Mouse (Mus musculus) limb, embryonic 12.5 days (tissue): ENCODE data around the gene A1cf. TPM values are rescaled to one million over a fixed set of nuclear protein-coding genes. Genes with fewer than 3 reads are reported as not detected.

ENCODE experiments used
- ATAC-seq: fragments of 200-750 bp; cut with Nextera tagmentation; 2 replicates; pipeline ENCODE4 v1.8.0; 2017; ENCODE audit warnings: low read depth, moderate TSS enrichment; ENCODE audit not compliant: insufficient number of reproducible peaks, insufficient read depth, low FRiP score, low TSS enrichment
- H3K27ac ChIP-seq: fragments of 300-500 bp; sonication (generic); 2 replicates; pipeline ENCODE4 v1.5.1; 2016; ENCODE audit warnings: mild to moderate bottlenecking, moderate library complexity
- H3K27me3 ChIP-seq: fragments of 300-500 bp; sonication (generic); 2 replicates; pipeline ENCODE4 v1.6.1; 2016; ENCODE audit warnings: mild to moderate bottlenecking, moderate library complexity
- H3K36me3 ChIP-seq: fragments of 300-500 bp; sonication (generic); 2 replicates; pipeline ENCODE4 v1.6.1; 2016; ENCODE audit warnings: mild to moderate bottlenecking, moderate library complexity
- H3K4me1 ChIP-seq: fragments of 300-500 bp; sonication (generic); replicated peaks from 2 replicates; pipeline ENCODE4 v1.6.1; 2016
- H3K4me2 ChIP-seq: fragments of 300-500 bp; sonication (generic); 2 replicates; pipeline ENCODE4 v1.6.1; 2016; ENCODE audit warnings: mild to moderate bottlenecking, moderate library complexity
- H3K4me3 ChIP-seq: fragments of 300-500 bp; sonication (generic); replicated peaks from 2 replicates; pipeline ENCODE4 v1.5.1; 2016; ENCODE audit warnings: mild to moderate bottlenecking
- H3K9ac ChIP-seq: fragments of 300-500 bp; sonication (generic); replicated peaks from 2 replicates; pipeline ENCODE4 v1.6.1; 2016; ENCODE audit warnings: mild to moderate bottlenecking, moderate library complexity
- H3K9me3 ChIP-seq: fragments of 300-500 bp; sonication (generic); 2 replicates; pipeline ENCODE4 v1.6.1; 2016; ENCODE audit warnings: mild to moderate bottlenecking, moderate library complexity
- WGBS: fragments of 180-500 bp; shearing (Covaris S2); methylation state at CpG from one replicate; pipeline ENCODE4 v1.1.7; 2016; 5-methylcytosine and 5-hydroxymethylcytosine counted together
- polyA plus RNA-seq: library from polyadenylated mRNA; unstranded; fragments of >200 nt; fragmentation: Nextera tagmentation; extraction: Ambion mirVana; gene quantifications from 2 replicates; pipeline ENCODE4 v1.2.1, GENCODE M21; 2016

Gene A1cf
- polyA plus RNA-seq, 1 experiment from 2014 or later: not detected

DNA sequence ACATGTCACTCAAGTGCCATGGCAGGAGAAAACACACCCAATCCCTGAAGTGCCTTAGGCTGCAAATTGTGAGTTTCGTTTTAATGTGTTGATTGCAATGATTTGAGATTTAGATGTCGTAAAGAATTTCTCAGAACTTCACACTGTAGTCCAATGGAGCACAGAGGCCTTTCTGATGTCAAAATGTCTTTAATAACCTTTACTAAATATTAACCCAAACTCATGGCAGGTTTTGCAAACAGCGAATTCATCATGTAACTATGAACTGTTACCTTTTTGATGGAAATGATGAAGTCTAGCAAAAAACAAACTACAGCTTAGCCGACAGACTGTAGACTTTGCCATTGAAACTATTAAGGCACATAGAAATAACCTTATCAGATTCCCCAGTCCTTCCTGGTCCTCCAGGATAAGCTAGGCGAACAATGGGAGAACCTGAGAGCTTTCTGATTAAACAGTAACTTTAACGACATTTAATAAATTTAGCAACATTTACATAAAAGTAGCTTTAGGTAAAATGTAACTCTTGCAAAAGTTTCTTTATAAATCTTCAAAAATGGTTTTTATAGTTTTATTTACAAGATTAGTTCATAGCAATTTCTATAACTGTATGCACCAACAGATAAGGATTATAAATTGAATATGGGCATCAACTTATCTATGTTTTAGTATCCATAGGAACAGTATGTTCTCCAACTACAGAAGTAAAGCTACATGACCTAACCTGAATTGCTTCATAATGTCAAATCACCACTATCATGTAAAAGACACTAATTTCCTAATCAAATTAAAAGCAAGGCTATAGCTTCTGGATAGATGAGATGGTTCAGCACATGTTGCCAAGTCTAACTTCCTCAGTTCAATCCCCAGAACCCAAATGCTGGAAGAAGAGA, 22.7 kb downstream of the A1cf start:
- Histone ChIP-seq H3K9me3 (no peaks in the 10 kb centered on the region), H3K9ac (no peak overlapping the region), H3K4me3 (no peak overlapping the region), H3K4me2 (no peak overlapping the region), H3K27me3 (no peaks in the 10 kb centered on the region; the same call in 1 of the 2 replicates), H3K36me3 (no peaks in the 10 kb centered on the region), H3K27ac (no peak overlapping the region), H3K4me1 (no peaks in the 10 kb centered on the region)
- WGBS: 81% methylated on average over 6 of the region's 6 CpGs
- no peak for ATAC-seq

DNA sequence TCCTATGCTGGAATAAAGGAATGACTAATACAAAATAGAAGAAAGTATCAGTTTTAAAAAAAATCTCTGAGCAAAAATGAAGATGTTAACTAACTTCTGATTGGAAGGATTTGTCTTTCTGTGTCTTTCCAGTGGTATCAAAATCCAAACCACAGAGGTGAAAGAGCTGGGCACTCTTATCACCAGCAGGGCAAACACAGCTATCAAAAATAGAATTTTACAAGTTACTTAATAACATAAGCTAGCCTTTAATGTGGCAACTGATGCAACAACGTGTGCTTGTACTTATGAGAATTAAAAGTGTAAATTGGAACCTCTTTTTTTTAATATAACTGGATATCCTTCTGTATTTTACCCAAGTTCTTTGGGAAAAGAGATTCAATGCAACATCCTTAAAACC, 27.4 kb downstream of the A1cf start:
- Histone ChIP-seq H3K27ac (no peak overlapping the region), H3K4me1 (no peaks in the 10 kb centered on the region), H3K4me2 (no peak overlapping the region), H3K9ac (no peak overlapping the region), H3K27me3 (peaks cover 3% of the 10 kb centered on the region; the same call in 1 of the 2 replicates), H3K9me3 (no peaks in the 10 kb centered on the region), H3K36me3 (no peaks in the 10 kb centered on the region), H3K4me3 (no peak overlapping the region)
- WGBS: 82% methylated on average over 1 of the region's 1 CpGs
- ATAC-seq: no peak

DNA sequence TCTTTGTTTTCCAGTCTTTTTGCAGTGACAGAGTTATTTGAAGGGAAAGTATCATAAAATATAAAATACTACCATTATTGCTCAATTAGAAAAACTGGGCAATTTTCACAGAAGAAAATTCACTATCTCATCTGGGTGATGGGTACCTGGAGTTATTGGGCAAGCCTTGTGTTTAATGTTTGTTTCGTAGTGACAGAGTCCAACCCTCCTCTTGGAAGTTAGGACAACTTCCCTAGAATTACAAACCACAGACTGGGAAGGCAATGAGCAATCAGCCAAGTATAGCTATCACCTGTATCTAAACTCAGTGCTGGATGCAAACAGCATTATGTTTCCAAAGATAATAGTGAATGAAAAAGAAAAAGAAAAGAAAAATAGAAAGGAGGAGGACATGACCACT, 28.1 kb downstream of the A1cf start:
- H3K4me3 ChIP-seq: no peak overlapping the region
- H3K4me2 ChIP-seq: no peak overlapping the region
- 84% methylated on average over 1 of the region's 1 CpGs for WGBS
- no peak overlapping the region for H3K27ac ChIP-seq
- H3K27me3 ChIP-seq: peaks cover 3% of the 10 kb centered on the region; the same call in 1 of the 2 replicates
- no peaks in the 10 kb centered on the region for H3K9me3 ChIP-seq
- no peak overlapping the region for H3K9ac ChIP-seq
- H3K4me1 ChIP-seq: no peaks in the 10 kb centered on the region
- no peaks in the 10 kb centered on the region for H3K36me3 ChIP-seq
- no peak for ATAC-seq

DNA sequence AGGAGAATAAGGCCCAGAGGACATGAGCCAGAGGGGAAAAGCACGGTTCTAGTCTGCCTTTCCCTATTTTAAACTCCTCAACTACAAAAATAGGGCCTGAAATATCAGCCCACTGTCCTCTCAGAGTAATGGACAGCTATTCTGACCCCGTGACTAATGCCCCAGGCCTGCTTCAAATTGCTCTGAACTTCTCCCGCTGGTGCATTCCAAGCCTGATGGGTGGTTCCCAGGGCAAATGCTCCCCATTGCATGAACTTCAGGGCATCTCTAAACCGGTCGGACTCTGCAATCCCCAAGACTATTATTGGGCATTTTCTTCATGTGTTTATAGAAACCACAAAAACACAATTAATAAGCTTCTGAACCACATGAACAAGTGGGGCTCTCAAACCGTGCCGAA, 37.1 kb downstream of the A1cf start:
- H3K4me3 ChIP-seq: no peak overlapping the region
- no peak for ATAC-seq
- no peak overlapping the region for H3K27ac ChIP-seq
- no peak overlapping the region for H3K9ac ChIP-seq
- H3K9me3 ChIP-seq: no peaks in the 10 kb centered on the region
- no peaks in the 10 kb centered on the region for H3K36me3 ChIP-seq
- H3K4me1 ChIP-seq: no peaks in the 10 kb centered on the region
- no peaks in the 10 kb centered on the region for H3K27me3 ChIP-seq
- WGBS: 62% methylated on average over 7 of the region's 7 CpGs
- no peak overlapping the region for H3K4me2 ChIP-seq

DNA sequence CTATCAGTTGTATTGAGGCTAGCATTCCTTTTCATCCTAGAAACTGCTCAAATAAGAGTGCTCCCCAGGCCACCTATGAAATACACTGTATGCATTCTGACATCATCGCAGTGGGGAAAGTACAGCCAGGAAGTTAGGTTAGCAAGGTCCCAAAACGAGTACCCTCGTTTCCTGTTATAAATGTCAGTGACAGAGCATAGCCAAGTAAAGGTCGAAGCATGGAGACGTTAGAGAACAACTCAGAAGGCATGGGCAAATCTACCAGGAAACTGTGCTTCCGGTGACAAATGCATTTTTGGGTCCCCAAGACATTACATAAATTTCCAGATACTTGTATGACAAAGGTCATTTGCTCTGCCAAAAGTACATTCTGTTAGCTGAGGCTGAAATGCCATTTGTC, 41.9 kb downstream of the A1cf start:
- H3K36me3 ChIP-seq: no peaks in the 10 kb centered on the region
- no peak overlapping the region for H3K9ac ChIP-seq
- no peak overlapping the region for H3K27ac ChIP-seq
- ATAC-seq: no peak
- no peaks in the 10 kb centered on the region for H3K9me3 ChIP-seq
- H3K4me2 ChIP-seq: no peak overlapping the region
- no peaks in the 10 kb centered on the region for H3K4me1 ChIP-seq
- no peak overlapping the region for H3K4me3 ChIP-seq
- WGBS: 60% methylated on average over 6 of the region's 6 CpGs
- no peaks in the 10 kb centered on the region for H3K27me3 ChIP-seq

DNA sequence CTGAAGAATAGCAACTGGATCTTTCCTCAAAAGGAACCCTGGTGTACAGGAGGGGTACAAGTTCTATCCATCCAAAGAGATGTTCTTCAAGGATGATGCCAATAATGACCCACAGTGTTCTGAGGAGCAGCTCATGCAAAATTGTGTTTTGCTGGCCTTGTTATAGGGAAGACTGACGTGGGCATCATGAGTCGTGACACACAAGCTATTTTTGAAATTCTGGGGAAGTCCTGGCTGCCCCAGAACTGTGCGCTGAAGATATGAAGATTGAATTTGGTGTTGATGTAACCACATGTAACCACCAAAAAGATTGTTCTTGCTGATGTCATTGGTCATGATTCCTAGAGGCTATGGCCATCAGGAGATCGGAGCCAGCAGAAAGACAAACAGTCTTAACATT, 45.4 kb downstream of the A1cf start:
- H3K9me3 ChIP-seq: no peaks in the 10 kb centered on the region
- H3K4me3 ChIP-seq: no peak overlapping the region
- H3K9ac ChIP-seq: no peak overlapping the region
- WGBS: 94% methylated on average over 4 of the region's 4 CpGs
- no peaks in the 10 kb centered on the region for H3K4me1 ChIP-seq
- H3K36me3 ChIP-seq: no peaks in the 10 kb centered on the region
- no peaks in the 10 kb centered on the region for H3K27me3 ChIP-seq
- H3K27ac ChIP-seq: no peak overlapping the region
- ATAC-seq: no peak
- no peak overlapping the region for H3K4me2 ChIP-seq

DNA sequence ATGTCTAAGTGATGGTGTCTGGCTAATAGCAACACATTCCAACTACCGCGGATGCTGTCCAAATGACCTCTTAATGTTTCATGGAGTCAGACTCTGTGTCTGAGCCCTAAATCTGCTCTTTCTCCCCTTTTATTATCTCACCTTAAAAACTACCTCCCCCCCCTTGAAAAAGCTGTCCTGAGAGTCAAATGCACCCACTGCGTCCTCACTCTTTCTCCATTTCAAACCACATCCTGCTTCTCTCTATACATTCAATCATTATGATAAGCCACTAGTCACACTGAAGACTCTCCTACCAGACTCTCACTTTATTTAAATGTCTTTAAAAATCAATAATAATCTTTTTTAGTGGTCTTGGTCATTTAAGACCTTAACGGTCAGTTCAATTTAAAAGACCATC, 51.8 kb downstream of the A1cf start:
- no peaks in the 10 kb centered on the region for H3K4me1 ChIP-seq
- H3K27ac ChIP-seq: no peak overlapping the region
- H3K9me3 ChIP-seq: no peaks in the 10 kb centered on the region
- ATAC-seq: no peak
- H3K9ac ChIP-seq: no peak overlapping the region
- no peak overlapping the region for H3K4me3 ChIP-seq
- H3K27me3 ChIP-seq: no peaks in the 10 kb centered on the region
- no peaks in the 10 kb centered on the region for H3K36me3 ChIP-seq
- H3K4me2 ChIP-seq: no peak overlapping the region
- WGBS: 95% methylated on average over 4 of the region's 4 CpGs

DNA sequence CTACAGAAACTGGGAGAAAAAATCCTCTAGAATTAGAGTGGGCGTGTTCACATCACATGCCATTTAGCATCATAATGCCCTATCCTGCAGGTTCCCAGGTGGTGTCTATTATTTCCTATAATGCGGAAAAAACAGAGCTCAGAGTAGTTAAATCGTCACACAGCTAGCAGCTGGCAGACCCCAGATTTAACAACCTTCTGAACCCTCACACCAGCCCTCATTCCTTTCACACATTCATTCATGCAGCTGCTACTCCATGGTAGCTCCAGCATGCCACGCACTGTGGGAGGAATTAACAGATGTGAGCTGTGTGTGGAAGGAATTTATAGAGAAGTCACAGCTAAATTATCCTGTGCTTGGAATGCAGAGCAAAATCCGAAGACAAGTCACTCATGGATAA, 53.3 kb downstream of the A1cf start:
- 42% methylated on average over 5 of the region's 5 CpGs for WGBS
- peak; percentile 31; the same call in 1 of the 2 replicates for ATAC-seq
- H3K36me3 ChIP-seq: no peaks in the 10 kb centered on the region
- H3K4me2 ChIP-seq: no peak overlapping the region
- H3K9me3 ChIP-seq: no peaks in the 10 kb centered on the region
- no peaks in the 10 kb centered on the region for H3K4me1 ChIP-seq
- H3K9ac ChIP-seq: no peak overlapping the region
- H3K27me3 ChIP-seq: no peaks in the 10 kb centered on the region
- no peak overlapping the region for H3K27ac ChIP-seq
- H3K4me3 ChIP-seq: no peak overlapping the region

DNA sequence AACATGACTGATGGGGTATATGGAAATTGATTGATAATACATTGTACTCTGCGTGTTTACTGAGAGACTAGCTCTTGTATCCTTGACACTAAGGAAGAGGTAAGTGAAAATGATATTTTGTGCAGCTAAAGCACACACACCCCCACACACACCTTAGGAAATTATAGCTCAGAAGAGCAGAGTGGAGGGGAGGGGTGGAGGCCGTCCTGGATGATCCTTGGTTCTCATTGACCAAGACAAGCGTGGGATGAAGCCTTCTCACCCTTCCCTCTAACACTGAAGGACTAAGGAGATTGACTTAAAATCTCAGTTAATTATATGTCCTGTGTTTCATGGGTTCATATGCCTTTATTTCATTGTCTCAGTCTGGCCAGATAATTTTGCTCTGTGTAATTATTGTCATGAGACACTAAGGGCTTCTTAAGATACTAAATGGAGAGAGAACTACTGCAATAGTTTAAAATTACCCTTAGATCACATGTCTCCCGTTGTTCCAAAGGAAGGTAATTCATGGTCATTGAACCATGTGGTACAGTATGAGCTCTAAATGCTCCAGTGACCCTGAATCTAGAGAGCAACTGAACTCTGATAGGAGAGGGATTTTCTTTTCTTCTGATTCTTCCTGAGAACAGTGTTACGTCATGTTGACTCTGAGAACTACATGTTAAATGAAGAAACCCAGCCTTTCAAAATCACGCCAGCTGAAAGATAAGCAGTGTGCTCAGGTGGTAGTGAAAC, 55.2 kb downstream of the A1cf start:
- 86% methylated on average over 6 of the region's 6 CpGs for WGBS
- ATAC-seq: no peak
- Histone ChIP-seq H3K9me3 (no peaks in the 10 kb centered on the region), H3K36me3 (no peaks in the 10 kb centered on the region), H3K27me3 (no peaks in the 10 kb centered on the region), H3K4me3 (no peak overlapping the region), H3K9ac (no peak overlapping the region), H3K4me2 (no peak overlapping the region), H3K27ac (no peak overlapping the region), H3K4me1 (no peaks in the 10 kb centered on the region)

DNA sequence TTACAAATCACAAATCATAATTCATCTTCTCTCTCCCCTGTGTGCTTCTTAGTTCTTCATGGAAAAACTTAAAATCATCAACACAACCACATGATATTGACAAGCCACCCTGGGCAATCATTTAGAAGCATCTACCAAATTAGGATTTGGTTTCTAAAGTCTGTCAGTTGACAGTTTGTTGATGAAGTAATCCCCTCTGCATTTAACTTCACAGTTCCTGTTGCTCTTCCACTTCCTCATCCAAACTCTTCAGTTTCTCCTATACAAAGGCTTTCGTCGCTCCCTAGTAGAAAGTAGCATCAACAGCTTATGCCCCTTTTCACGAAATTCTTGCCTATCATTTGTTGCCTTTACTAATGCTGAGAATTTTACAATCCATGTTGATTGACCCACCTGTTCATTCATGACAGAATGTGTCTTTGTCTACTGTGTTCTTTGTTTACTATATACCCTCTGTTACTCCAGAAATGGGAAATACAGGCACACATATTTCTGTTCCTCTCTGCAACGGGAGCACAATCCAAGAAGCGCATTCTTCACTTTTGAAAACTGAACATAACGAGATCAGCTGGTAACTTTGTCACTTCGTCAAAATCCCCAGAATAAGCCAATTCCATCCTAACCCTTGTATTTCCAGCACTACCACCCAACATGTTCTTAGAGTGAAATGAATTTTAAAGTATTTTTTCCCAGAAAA, 82.4 kb downstream of the A1cf start:
- Histone ChIP-seq H3K9me3 (no peaks in the 10 kb centered on the region), H3K36me3 (no peaks in the 10 kb centered on the region), H3K4me1 (no peaks in the 10 kb centered on the region), H3K9ac (no peak overlapping the region), H3K27ac (no peak overlapping the region), H3K4me3 (no peak overlapping the region), H3K4me2 (no peak overlapping the region), H3K27me3 (no peaks in the 10 kb centered on the region)
- 76% methylated on average over 7 of the region's 7 CpGs for WGBS
- ATAC-seq: no peak

DNA sequence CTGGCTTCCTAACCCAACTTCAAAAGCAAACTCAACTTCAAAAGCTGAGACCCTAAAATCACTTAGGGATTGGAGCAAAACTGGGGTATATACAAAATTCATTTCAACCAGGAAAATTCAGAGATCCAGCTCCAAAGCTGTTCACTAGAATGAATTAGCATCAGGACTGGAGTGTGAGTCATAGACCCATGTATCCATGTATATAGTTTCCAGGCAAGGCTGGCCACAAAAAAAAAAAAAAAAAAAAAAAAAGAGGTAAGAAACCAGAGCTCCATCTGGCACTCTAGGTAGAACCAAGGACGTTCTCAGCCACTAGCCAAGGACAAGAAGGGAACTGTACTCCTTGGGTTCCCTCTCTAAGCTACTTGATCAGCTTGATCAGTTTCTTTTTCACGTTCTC, 85.2 kb downstream of the A1cf start:
- no peak overlapping the region for H3K4me3 ChIP-seq
- no peaks in the 10 kb centered on the region for H3K36me3 ChIP-seq
- no peak overlapping the region for H3K9ac ChIP-seq
- H3K27me3 ChIP-seq: no peaks in the 10 kb centered on the region
- H3K4me1 ChIP-seq: no peaks in the 10 kb centered on the region
- H3K27ac ChIP-seq: no peak overlapping the region
- no peaks in the 10 kb centered on the region for H3K9me3 ChIP-seq
- ATAC-seq: no peak
- 58% methylated on average over 2 of the region's 2 CpGs for WGBS
- no peak overlapping the region for H3K4me2 ChIP-seq
